Mouse (Mus musculus) spleen, embryonic (tissue): Measurements from ENCODE around the gene Alg5.
"Not testable (repeated sequence)": the region's sequence is repeated elsewhere in the genome, so short reads cannot be mapped to it uniquely, and the experiment has no call there.

Experiments
- CTCF ChIA-PET: fragments of 350-600 bp; sonication (Branson Sonifier 250); formaldehyde crosslinking; loops from one replicate; lab custom pipeline; 2022; lab: Charles Lee

Gene Alg5

DNA sequence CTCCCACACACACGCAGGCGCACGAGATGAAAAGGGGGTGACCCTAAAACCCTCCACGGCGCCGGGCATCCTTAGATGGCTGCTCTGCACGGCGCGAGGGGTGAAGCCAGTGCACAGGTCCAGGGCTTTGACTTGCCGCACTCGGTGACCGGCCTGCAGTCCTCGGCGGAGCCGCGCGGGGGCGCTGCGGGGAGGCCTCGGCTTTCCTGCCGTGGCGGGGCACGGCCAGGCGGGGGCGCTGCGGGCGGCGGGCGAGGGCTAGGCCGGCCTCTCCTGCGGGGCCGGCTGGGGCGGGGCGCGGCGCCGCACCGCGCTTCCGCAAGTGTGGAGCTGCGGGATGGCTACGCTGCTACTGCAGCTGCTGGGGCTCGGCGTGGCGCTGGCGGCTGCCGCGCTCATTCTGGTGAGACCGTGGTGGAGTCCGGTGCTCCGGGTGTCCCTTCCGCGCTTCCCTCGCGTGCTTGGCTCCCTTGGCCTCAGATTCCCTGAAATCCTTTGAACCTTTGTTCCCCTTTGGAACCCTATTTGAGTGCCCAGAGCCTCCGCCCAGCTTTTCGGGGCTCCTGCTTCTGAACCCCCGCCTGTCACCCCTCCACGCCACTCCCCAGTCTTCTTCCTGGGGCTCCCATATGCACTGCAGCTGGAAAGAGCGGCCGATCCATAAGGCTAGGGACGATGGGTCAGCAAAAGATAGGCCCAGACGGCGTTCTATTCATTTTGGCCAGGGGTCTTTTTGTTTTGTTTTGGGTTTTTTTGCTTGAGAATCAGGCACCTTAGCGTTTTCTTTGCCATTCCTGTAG is at the start of gene Alg5, which contains the start of gene Exosc8:
TSS of gene Alg5 (plus strand) at position 293 of the 800 bp plus-strand sequence.
TSS of gene Exosc8 (minus strand) at position 147 of the 800 bp plus-strand sequence.
- CTCF ChIA-PET, result no interaction called here

DNA sequence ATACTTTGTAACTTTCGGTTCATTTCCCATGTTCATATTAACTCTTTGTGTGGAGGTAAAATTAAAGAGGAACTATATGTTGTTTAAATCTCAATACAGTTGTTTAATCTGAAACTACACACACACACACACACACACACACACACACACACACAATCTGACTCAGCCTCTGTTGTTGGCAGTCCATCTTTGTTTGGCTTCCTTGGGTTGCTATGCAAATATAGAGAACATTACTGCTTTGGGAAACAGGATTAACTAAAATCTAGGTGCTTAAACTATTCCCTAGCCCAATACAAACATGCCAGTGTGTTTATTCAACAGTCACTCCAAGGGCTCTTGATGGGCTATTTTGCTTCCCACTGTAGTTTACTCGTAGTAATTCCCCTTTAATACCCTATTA is 48.1 kb upstream of the Alg5 start:
- CTCF ChIA-PET, result interaction anchor here (0.6 kb wide), 1 partner anchor 1487 kb away, joined by 4 read pairs; no protein-coding TSS in a partner anchor

DNA sequence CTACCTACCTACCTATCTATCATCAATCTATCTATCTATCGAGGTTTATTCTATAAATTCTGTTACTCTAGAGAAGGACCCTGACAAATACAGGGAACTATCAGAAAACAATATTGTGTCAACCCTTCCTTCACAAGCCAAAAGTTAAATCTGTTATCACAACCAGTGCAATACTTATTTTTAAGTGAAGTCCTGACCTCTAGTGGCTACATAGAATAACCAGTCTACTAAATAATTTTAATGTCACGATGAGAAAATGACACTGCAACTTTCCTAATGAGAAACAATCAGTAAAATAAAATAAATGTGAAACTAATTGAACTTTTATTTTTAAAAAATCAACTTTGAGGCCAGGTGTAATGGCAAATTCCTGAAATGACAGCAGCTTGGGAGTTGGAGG is 46.2 kb upstream of the Alg5 start:
- CTCF ChIA-PET, result no interaction called here

DNA sequence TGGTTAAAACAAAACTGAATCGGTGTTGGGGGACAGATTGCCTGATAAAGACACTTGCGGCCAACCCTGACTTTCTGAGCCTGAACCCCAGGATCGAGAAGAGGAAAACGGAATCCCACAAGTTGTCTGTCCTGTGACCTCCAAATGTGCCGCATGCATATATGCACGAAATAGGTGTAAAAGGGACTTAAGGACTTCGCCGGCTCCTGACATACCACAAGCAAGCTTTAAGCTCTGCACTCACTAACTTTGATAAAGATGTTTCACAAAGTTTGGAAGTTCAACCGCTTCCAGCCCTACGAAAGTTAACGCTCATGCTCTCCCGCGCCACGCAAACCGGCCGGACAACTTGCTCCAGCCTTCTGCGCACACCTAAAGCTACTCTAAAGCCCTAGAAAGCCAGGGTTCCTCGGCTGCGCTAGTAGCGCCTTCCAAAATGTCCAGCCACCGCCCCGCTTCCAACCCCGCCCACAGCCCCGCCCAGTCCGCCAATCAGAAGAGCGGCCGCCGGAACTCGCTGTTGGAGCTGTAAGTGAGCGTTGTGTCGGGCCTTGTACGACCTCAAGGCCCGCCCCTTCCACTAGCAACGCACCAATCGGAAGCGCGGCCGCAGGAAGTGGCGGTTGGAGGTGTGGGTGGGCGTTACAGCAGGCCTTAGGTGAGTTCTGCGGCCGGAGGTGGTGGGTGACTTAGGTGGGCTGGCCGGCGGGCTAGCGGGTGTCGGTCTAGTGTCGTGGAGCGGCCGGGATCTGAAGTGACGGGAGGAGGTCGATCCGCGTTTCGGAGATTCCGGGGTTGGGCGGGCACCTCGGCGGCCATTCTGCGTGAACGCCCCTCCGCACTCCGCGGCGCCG is 42.9 kb upstream of the Alg5 start, which contains the start of gene Supt20:
TSS of gene Supt20 (plus strand) at position 606 of the 854 bp plus-strand sequence.
- CTCF ChIA-PET, result no interaction called here

DNA sequence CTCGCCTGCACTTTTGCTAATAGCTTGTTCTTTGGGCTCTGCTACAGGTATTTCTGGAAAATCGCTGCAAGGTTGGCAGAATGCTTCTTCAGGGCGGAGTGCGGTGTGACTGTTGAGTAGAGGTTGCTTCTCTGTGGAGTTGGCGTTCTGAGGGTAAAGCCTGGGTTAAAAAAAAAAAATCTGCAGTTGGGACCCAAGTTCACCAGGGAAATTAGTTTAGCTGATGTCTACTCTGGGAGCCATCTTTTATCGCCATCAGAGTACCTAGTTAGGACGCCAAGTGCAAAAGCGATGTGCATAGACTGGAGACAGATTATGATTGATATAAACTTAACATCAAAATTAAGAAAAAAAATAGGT is 42.3 kb upstream of the Alg5 start:
- CTCF ChIA-PET, result no interaction called here

DNA sequence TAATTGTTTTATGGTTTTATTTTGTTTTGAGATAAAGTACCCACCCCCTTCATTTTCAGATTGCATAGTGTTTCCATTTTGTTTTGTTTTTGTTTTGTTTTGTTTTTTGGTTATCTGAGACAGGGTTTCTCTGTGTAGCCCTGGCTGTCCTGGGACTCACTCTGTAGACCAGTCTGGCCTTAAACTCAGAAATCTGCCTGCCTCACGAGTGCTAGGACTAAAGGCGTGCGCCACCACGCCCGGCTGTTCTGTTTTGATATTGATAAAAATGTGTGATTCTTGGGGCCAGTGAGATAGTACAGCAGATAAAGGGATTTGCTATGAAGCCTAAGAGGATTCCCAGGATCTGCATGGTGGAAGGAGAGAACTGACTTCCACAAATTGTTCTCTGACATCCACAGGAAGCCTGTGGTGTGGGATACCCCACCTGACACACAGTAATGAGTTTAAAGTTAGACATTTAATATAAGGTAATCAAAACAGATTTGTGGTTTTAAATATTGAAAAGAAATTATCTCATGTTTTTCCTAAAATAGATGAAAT is 35.5 kb upstream of the Alg5 start:
- CTCF ChIA-PET, result no interaction called here

DNA sequence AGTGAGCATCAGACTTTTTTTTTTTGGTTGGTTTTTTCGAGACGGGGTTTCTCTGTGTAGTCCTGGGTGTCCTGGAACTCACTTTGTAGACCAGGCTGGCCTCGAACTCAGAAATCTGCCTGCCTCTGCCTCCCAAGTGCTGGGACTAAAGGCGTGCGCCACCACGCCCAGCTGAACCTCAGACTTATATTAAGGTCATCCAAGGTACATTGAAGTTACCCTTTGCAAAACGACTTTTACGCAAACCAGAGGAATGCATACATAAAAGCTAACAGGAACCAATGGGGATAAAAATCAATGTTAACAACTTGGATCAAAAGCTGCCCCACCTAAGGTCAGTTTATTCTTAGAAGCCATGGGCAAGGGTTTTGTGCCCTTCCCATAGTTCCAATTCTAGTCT is 31.2 kb upstream of the Alg5 start:
- CTCF ChIA-PET, result not testable (repeated sequence)

DNA sequence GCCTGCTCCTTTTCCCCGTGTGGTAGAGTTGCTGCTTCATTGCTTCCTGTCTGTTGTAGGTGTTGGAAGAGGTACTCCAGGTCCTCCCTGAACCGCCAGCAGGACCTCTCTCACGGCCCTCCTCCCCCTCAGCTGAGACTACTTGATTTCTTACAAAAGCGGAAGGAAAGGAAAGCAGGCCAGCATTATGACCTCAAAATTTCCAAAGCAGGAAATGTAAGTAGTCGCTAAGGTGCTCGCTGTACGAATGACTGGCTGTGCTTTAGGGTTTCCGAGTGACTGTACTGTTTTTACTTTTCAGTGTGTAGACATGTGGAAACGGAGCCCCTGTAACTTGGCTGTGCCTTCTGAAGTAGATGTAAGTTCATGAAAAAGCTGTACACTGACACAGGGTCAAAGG is 26.4 kb upstream of the Alg5 start:
- CTCF ChIA-PET, result interaction anchor here (0.6 kb wide), 1 partner anchor 13 kb away, joined by 3 read pairs; no protein-coding TSS in a partner anchor

DNA sequence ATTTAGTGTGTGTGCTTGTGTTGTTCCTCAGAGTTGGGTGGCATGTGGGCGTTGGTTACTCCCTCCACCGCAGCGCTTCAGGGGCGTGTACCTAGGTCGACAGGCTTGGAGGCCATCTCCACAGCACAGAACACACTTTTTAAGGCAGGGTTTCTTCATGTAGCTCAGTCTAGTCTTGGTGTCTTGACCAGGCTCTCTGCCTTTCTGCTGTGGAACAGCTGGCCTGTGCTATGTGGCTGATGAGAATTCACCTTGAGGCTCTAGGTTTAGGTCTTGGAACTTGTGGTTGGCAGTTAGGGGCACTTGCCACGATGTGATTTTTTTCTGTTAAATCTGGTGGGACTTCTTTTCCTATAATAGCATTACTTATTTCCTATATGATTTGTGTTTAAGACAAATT is 21.1 kb upstream of the Alg5 start, which contains the start of gene Gm21958:
TSS of gene Gm21958 (minus strand) at position 101 of the 400 bp plus-strand sequence.
- CTCF ChIA-PET, result no interaction called here

DNA sequence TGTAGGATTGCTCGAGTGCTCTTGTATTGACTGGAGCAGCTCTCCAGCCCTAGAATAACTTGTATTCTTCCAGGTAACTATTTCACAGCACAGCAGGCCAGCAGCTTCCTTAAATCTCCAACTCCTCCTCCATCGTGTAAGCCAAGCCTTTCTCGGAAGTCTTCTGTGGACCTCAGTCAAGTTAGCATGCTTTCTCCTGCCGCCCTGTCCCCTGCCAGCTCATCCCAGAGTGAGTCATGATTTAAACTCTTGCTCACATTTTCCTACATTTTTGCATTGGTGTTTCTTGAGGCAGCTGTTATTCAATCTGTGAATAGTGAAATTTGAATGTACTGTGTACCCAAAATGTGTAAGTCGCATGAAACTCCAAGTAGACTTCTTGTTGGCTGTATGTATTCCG is 19.9 kb upstream of the Alg5 start:
- CTCF ChIA-PET, result interaction anchor here (0.6 kb wide), 1 partner anchor 13 kb away, joined by 3 read pairs; no protein-coding TSS in a partner anchor

DNA sequence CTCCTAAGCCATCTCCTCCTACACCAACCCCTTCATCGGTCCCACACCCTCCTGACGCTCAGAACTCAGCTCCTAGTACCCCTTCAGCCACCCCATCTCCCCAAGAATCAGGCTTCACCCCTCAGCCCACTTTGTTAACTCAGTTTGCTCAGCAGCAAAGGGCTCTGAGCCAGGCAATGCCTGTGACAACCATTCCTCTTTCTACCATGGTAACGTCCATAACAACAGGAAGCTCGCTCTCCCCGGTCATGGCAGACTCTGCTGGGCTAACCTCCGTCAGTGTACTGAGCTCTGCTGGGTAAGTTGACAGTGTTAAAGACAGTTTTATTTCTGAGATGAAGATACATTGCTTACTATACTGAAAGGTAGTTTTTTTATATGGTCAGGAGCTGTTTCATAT is 18.0 kb upstream of the Alg5 start:
- CTCF ChIA-PET, result no interaction called here

DNA sequence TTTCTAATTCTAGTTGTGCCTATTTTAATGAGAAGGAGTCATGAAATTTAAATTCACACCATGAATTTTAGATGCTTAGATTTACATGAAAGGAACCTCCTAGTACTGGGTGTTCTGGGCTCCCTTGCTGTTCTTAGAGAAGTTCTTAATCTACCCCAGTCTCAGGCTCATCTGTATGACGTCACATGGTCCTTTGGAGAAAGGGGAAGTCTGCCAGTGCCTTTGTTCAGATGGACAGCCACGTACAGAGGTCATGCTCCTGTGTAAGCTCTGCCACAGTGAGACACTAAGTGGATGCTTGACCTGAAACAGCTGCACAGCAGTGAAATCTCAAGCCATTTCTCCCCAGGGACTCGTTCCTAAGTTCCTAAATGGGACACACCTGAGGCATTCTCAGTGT is 16.4 kb upstream of the Alg5 start:
- CTCF ChIA-PET, result no interaction called here

DNA sequence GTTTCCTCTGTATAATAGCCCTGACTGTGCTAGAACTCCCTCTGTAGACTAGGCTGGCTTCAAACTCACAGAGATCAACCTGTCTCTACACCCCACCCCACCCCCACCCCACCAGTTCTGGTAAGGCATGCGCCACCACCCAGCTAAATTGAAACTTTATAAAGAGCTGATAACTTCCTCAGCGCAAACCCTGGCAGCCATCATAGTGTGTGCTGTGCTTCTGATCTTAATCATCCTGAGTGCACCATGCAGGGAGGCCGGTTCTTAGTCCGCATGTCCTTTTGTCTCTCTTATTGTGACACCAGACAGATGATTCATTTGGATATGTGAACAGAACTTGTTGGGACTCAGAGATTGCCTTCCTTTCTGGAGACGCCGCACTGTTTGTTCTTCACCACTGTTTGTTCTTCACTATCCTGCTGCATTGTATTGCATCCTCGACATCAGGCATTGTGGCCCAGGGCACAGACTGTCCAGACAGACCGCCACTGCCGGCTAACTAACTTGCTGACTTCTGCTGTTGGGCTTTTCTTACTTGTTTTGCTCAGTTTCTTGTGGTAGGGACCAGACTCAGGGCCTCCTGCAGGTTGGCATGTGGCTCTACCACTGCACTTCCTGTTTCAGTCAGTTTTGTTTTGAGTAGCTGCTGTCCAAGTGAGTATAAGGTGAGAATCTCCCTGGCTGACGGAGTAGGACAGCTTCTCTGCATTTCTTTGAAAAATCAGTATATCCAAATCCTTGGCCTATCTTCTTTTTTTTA is 11.4 kb upstream of the Alg5 start:
- CTCF ChIA-PET, result no interaction called here

DNA sequence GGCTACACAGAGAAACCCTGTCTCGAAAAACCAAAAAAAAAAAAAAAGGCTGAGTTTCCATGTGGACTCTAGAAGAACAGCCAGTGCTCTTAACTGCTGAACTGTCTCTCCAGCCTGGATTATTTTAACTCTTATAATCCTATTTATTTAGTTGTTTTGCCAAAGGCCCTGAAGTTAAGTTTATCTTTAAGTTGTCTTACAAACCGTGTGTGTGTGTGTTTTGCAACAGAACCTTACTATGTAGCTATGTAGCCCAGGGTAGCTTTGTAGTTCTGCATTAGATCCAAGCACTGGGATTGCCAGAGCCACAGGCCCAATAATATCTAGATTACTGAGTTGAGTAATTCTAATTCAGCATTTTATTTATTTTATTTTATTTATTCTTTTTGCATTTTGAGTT is 10.0 kb upstream of the Alg5 start:
- CTCF ChIA-PET, result no interaction called here

DNA sequence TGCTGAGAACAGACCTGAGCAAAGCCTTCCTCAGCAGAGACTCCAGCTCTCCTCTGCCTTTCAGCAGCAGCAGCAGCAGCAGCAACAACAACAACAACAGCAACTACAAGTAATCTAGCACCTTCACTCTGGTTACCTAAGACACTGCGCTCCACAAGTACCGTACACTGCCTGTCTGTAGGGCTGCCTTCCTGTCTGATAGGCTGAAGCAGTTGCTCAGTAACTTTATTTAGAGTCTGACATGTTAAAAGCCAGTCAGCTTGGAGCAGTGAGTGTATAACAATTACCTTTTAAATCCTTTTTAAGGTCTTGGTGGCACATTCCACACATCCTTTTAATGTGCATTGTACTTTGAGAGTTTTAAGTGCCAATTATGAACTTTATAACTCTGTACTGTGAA is 7.8 kb upstream of the Alg5 start:
- CTCF ChIA-PET, result no interaction called here

DNA sequence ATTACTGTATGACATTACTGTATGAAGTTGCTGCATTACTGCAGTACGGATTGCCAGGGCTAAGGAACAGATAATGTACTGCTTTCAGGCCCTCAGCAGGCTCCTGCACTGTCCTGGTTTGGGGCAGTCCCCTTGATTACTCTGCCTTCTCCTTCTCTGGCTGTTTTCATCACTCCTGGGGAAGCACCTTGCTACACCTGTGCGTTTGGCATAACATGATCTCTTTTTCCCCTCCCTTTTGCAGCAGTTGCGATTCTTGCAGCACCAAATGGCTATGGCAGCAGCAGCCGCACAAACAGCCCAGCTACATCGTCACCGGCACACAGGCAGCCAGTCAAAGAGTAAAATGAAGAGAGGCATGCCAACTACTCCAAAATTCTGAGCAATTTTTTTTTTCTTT is 7.2 kb upstream of the Alg5 start:
- CTCF ChIA-PET, result no interaction called here

DNA sequence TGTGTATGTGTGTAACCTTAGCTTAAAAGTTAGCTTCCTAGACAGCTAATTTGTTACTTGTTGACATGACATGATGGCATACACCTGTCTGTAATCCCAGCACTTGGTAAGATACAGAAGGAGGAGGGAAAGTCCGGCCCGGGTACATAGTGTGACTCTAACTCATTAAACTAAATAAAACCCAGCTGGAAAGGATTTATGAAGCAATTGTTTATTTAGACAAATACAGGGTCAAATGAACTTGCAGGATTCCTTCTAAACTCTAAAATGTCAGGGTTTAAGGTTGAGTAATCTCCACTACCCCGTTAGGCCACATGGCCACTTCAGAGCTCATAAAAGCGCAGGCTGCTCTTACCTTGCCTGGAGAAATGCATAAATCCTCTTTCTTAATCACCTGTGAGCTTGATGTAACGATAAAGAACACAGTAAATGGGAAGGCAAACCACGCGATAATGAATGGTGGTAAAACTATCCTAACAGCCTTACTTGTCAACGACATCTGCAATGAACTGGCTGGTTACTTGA is 3.7 kb upstream of the Alg5 start:
- CTCF ChIA-PET, result no interaction called here

DNA sequence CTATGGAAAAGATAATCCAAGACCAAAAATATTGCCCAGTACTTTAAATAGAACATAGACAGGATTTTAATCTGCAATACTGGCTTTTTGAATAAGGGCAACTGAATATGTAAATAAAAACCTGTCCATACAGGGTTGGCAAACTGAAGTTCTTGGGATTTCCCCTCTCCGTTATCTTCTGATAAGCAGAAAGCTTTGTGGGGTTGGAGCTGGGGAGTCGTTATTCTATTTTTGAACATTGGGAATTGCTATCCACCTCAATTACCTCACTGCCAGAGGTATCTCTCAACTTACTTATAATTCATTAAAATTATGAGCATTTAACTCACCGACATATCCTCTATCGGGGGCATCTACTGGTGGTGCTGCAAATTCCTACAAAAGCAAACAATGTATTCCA is 3.0 kb upstream of the Alg5 start:
- CTCF ChIA-PET, result no interaction called here

DNA sequence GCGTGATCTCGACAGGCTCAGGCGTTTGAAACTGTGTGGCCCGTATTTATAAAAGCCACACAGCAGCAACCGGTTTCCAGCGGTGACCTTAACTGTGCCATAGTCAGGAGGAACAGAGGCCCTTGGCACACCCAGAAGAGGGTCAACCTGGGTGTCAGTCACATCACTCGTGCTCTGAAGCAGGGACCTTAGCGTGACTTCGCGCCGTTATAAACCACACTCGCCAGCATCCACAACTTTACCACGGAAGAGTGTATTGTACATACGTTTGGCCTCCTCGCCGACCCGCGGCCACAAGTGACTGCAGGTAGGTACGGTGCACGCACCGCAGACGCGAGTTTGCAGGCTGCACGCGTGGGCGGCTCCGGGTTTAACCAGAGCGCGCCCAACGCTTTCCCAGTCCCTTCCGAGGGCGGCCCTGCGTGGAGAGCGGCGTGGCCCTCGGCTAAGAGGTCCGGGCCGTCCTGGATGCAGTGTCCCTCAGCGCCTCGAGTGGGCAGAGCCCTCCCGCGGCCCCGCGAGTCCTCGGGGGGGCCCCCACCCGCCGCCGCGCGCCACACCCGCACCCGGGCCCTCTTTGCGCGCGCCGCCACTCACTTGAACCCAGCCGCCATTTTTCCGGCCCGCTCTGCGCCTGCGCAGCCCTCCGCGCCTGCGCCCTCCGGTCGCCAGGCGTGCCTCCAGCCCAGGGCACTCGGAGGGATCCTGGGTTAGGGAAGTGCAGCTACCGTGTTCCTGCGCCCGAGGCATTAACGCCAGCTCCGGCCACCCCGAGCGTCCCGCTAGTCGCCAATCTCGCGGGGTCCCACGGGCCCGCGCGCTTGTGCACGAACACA is 710 bp upstream of the Alg5 start:
- CTCF ChIA-PET, result no interaction called here
